Mouse (Mus musculus) hindbrain, embryonic 12.5 days (tissue): ENCODE measurements around the gene Bad. TPM values are rescaled to one million over a fixed set of nuclear protein-coding genes. Genes with fewer than 3 reads are reported as not detected.

ENCODE experiments used
- ATAC-seq: fragments of 200-750 bp; cut with Nextera tagmentation; 2 replicates; pipeline ENCODE4 v1.8.0; 2017; ENCODE audit warnings: moderate TSS enrichment; ENCODE audit not compliant: low FRiP score
- H3K27ac ChIP-seq: fragments of 300-500 bp; sonication (generic); 2 replicates; pipeline ENCODE4 v1.5.1; 2016; ENCODE audit warnings: mild to moderate bottlenecking
- H3K27me3 ChIP-seq: fragments of 300-500 bp; sonication (generic); 2 replicates; pipeline ENCODE4 v1.6.1; 2016; ENCODE audit warnings: mild to moderate bottlenecking
- H3K36me3 ChIP-seq: fragments of 300-500 bp; sonication (generic); 2 replicates; pipeline ENCODE4 v1.6.1; 2016; ENCODE audit warnings: mild to moderate bottlenecking
- H3K4me1 ChIP-seq: fragments of 300-500 bp; sonication (generic); 2 replicates; pipeline ENCODE4 v1.6.1; 2016
- H3K4me2 ChIP-seq: fragments of 300-500 bp; sonication (generic); replicated peaks from 2 replicates; pipeline ENCODE4 v1.6.1; 2016; ENCODE audit warnings: mild to moderate bottlenecking
- H3K4me3 ChIP-seq: fragments of 300-500 bp; sonication (generic); 2 replicates; pipeline ENCODE4 v1.5.1; 2016; ENCODE audit warnings: mild to moderate bottlenecking
- H3K9ac ChIP-seq: fragments of 300-500 bp; sonication (generic); 2 replicates; pipeline ENCODE4 v1.6.1; 2016; ENCODE audit warnings: mild to moderate bottlenecking, moderate library complexity
- H3K9me3 ChIP-seq: fragments of 300-500 bp; sonication (generic); replicated peaks from 2 replicates; pipeline ENCODE4 v1.6.1; 2016; ENCODE audit warnings: mild to moderate bottlenecking
- WGBS: fragments of 180-500 bp; shearing (Covaris S2); methylation state at CpG from one replicate; pipeline ENCODE4 v1.1.7; 2016; 5-methylcytosine and 5-hydroxymethylcytosine counted together
- microRNA-seq: library from miRNA; unstranded; fragments of <30 nt; microRNA quantifications from one replicate; pipeline ENCODE4, GENCODE M21; 2017
- polyA plus RNA-seq: library from polyadenylated mRNA; unstranded; fragments of >200 nt; fragmentation: Nextera tagmentation; extraction: Ambion mirVana; gene quantifications from 2 replicates; pipeline ENCODE4 v1.2.1, GENCODE M21; 2016

Bad gene
- polyA plus RNA-seq, 1 experiment from 2014 or later: 71.7 TPM

DNA sequence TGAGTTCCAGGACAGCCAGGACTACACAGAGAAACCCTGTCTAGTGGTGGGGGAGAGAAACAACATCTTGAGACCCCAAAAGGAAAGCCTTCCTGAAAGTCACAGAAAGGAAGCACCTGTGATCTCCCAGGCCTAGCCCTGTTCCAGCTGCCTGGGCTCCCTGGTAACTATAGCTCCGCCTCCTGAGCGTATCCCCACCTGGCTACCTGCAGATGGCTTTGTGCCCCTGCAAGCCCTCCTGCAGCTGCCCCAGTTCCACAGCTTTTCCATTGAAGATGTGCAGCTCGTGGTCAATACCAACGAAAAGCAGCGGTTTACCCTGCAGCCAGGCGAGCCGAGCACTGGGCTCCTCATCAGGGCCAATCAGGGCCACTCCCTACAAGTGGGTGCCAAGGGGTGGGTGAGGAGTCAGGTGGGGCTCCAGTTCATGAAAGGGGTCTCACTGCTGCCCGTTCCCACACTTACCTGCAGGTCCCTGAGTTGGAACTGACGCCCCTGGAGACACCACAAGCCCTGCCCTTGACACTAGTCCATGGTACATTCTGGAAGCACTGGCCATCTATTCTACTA lies 56.1 kb downstream of the Bad start:
- 88% methylated on average over 9 of the region's 9 CpGs for WGBS
- no peak overlapping the region for H3K27ac ChIP-seq
- peaks cover 25% of the 10 kb centered on the region for H3K36me3 ChIP-seq
- no peak overlapping the region for H3K4me2 ChIP-seq
- no peaks in the 10 kb centered on the region for H3K27me3 ChIP-seq
- H3K9me3 ChIP-seq: no peaks in the 10 kb centered on the region
- H3K9ac ChIP-seq: peak overlapping the region; percentile 18; the same call in 1 of the 2 replicates
- H3K4me3 ChIP-seq: no peak overlapping the region
- H3K4me1 ChIP-seq: peaks cover 35% of the 10 kb centered on the region
- no peak for ATAC-seq

DNA sequence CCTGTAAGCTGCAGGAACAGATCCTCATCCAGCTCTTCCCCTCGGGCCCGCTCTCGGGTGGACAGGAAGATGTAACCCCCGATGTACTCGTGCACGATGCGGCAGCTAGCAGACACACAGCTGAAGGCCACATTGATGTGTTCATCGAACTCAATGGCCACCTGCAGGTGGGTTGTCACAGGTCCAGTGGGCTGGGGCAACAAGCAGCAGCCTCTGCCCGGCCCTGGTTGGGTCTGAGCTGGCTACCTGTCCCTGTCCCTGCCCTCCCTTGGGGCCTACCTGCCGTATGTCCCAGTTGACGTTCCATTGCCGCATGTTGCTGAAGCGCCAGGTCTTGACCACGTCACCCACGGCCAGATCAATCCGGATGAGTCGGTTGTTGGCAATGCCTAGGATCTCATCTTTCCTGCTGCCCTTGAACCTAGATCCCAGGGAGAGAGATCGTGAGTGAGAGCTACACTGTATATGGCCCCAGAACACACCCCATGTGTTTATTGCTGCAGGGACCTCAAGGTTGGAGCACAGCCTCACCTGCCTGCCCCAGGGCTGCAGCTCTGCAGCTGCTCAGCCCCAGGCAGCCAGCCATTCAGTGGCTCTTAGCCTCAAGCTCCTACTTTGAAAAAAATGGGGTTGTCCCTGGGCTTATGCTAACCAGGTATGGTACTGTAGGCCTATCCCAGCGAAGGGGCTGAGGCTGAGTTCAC lies 57.9 kb downstream of the Bad start:
- no peak overlapping the region for H3K27ac ChIP-seq
- 95% methylated on average over 19 of the region's 19 CpGs for WGBS
- no peak for ATAC-seq
- H3K4me1 ChIP-seq: peaks cover 25% of the 10 kb centered on the region
- H3K9ac ChIP-seq: no peak overlapping the region
- no peaks in the 10 kb centered on the region for H3K27me3 ChIP-seq
- H3K36me3 ChIP-seq: peaks cover 25% of the 10 kb centered on the region
- H3K9me3 ChIP-seq: no peaks in the 10 kb centered on the region
- H3K4me2 ChIP-seq: no peak overlapping the region
- no peak overlapping the region for H3K4me3 ChIP-seq

Small RNA genes lying within 50 kb of the gene (microRNA-seq; reads per million reads assigned to microRNA genes)
- 1.4 reads per million for gene Mir6990

Other genes with a start within 250 kb of the Bad start
- gene Rps6ka4, start 101.2 kb upstream of the Bad start, polyA plus RNA-seq: 13.2 and 14.4 TPM in 2 replicates
- 0.50 and 0.85 TPM in 2 replicates for gene Ccdc88b, start 83.7 kb upstream of the Bad start, polyA plus RNA-seq
- 108 and 128 TPM in 2 replicates for gene Trmt112, start 32.2 kb upstream of the Bad start, polyA plus RNA-seq
- gene Prdx5, start 31.8 kb upstream of the Bad start, polyA plus RNA-seq: 194 and 200 TPM in 2 replicates
- 16.0 and 16.6 TPM in 2 replicates for gene Esrra, start 20.0 kb upstream of the Bad start, polyA plus RNA-seq
- 0.98 TPM in 1 of 2 replicates, not detected in the other for gene Catsperz, start 16.5 kb upstream of the Bad start, polyA plus RNA-seq
- gene Kcnk4, start 7.3 kb upstream of the Bad start, polyA plus RNA-seq: 0.14 and 0.19 TPM in 2 replicates
- gene Gpr137, start 619 bp downstream of the Bad start, polyA plus RNA-seq: 40.6 and 47.6 TPM in 2 replicates
- 259 and 281 TPM in 2 replicates for gene Ppp1r14b, start 33.1 kb downstream of the Bad start, polyA plus RNA-seq
- 27.9 and 29.3 TPM in 2 replicates for gene Plcb3, start 34.6 kb downstream of the Bad start, polyA plus RNA-seq
- gene Fkbp2, start 38.6 kb downstream of the Bad start, polyA plus RNA-seq: 77.8 and 82.5 TPM in 2 replicates
- 32.2 and 37.0 TPM in 2 replicates for gene Vegfb, start 45.8 kb downstream of the Bad start, polyA plus RNA-seq
- gene Dnajc4, start 50.7 kb downstream of the Bad start, polyA plus RNA-seq: 20.5 and 24.0 TPM in 2 replicates
- 20.1 and 20.2 TPM in 2 replicates for gene Nudt22, start 54.3 kb downstream of the Bad start, polyA plus RNA-seq
- gene Trpt1, start 54.3 kb downstream of the Bad start, polyA plus RNA-seq: 8.7 and 12.6 TPM in 2 replicates
- 6.3 and 6.5 TPM in 2 replicates for gene Fermt3, start 77.6 kb downstream of the Bad start, polyA plus RNA-seq
- gene Stip1, start 98.1 kb downstream of the Bad start, polyA plus RNA-seq: 267 and 269 TPM in 2 replicates
- 5.6 TPM in 2 replicates for gene Macrod1, start 114.9 kb downstream of the Bad start, polyA plus RNA-seq
- 5.5 and 6.6 TPM in 2 replicates for gene Flrt1, start 163.9 kb downstream of the Bad start, polyA plus RNA-seq